Mouse (Mus musculus) layer of hippocampus, adult 8-10 months (tissue): ENCODE data around the gene Cnot1. TPM values are rescaled to one million over a fixed set of nuclear protein-coding genes. Genes with fewer than 3 reads are reported as not detected.
"Not testable (repeated sequence)": the region's sequence is repeated elsewhere in the genome, so short reads cannot be mapped to it uniquely, and the experiment has no call there.

Experiments used
- DNase-seq, 2 experiments: peaks; one replicate each; pipeline ENCODE4 v3.0.0; 2022; ENCODE audit warnings: low spot score in 2 of 2
- total RNA-seq, 4 experiments: library from RNA; stranded (reverse); gene quantifications; 2 replicates each; pipeline ENCODE4 v1.2.4; 2022

Cnot1 gene
- total RNA-seq, 4 experiments from 2014 or later = 116 to 162 (median 145) TPM

DNA sequence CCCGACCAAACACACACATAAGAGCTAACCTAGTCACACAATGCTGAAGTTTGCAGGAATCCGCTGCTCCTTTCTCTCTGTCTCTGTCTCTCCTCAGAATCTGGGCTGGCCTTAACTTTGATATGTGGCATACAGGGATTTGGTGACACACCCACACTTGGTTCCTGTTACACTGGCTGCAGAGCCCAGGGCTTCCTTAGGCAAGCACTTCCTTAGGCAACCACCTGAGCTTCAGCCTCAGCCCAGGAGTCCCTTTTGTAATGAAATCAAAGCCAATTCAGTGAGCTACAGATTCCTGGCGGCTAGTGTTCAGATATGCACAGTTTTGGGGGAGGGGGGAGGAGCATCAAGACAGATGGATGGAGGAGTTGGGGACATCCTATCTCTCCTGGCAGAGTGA is 10.3 kb upstream of the Cnot1 start:
- no peak for DNase-seq

DNA sequence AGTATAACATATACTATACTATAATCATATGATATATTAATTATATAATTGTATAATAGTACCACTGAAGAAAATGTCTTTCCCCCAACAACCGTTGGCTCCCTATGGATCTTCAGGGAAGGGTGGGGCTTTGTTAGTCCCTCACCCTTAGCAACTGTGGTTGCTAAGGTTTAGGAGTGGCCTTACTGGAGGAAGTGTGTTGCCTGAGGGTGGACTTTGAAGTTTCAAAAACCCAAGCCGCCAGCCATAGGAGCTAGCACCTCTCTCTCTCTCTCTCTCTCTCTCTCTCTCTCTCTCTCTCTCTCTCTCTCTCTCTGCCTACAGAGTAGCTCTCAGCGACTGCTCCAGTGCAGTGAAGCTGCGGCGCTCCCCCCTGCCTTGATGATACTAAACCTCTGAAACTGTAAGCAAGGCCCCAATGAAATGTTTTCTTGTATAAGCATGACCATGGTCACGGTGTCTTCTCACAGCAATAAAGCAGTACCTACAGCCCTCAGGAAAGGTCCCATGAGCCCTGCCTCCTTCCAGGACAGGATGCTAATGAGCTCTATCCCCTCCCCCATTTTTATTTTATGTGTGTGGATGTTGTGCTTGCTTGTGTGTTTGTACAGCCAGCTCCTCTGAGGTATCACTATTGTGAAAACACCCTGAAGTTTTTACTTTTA is 8.9 kb upstream of the Cnot1 start:
- no peak for DNase-seq

DNA sequence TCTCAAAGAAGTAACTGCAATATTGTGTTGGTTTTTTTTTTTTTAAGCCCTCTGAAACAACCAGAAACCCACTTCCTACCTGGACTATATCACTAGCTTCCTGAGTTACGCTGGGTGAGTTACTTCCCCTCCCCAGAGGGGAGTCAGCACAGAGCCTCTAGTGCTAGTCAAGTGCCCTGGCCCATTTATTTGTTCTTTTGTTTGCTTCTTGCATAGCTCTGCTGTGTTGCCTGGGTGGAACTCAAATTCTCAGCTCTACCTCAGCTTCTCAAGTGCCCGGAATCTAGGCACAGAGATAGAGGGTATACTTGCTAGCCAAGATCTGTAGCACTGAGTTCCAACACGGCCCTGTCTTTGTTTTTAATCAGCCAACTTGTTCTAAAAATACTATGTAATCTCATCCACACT is 2.9 kb upstream of the Cnot1 start:
- no peak for DNase-seq

DNA sequence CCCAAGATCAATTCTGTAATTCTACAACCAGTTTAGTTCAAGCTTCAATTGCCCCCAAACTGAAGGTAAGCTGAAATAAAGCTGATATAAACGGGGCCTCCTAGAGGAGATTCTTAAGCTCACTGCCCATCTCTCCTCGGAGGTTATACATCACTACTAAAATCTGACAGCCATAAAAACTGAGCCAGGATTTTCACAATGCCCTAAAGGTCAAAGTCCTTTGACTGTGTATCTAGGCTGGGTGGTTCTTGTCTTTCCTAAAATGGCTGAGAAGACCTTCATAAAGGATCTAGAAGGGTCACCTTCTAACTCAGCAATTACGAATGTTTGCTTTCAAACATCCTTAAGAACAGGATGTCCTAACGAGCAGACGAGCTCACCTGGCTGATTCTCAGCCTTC is 1.9 kb upstream of the Cnot1 start:
- no peak for DNase-seq

DNA sequence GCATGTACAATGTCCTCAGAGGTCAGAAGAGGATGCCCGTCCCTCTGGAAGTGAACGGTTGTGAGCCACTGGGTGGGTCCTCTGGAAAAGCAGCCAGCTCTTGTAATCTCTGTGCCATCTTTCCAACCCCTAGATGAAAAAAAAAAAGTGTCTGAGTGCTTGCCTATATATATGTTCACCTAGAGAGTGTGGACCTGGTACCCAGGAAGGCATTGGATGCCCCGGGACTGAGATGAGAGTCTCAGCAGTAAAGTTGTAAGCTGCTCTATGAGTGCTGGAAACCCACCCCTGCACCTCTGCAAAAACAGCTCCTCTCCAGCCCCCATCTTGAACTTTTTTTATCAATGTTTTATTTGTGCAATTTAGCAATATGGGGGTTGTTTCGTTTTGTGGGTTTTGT is 1.4 kb upstream of the Cnot1 start:
- no peak for DNase-seq

DNA sequence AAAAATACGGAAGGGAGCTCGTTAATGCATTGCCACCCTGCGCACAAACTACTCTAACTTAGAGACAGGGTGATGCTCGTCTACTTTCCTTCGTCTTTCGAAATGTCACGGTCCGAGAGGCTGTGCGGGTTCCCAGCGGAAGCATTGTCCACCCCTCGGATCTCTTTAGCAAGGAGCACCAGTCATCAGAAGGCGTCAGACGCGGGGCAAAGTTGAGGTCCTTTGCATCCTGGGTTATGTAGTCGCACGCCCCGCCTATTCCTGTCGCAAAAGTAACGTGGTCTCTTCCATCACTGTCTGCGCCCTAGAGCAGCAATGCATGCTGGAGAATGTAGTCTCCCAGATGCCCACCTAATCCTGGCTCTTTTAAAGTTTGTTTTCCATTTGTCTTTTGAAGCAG is 597 bp upstream of the Cnot1 start:
- DNase-seq = peak; percentile 95 to 96

DNA sequence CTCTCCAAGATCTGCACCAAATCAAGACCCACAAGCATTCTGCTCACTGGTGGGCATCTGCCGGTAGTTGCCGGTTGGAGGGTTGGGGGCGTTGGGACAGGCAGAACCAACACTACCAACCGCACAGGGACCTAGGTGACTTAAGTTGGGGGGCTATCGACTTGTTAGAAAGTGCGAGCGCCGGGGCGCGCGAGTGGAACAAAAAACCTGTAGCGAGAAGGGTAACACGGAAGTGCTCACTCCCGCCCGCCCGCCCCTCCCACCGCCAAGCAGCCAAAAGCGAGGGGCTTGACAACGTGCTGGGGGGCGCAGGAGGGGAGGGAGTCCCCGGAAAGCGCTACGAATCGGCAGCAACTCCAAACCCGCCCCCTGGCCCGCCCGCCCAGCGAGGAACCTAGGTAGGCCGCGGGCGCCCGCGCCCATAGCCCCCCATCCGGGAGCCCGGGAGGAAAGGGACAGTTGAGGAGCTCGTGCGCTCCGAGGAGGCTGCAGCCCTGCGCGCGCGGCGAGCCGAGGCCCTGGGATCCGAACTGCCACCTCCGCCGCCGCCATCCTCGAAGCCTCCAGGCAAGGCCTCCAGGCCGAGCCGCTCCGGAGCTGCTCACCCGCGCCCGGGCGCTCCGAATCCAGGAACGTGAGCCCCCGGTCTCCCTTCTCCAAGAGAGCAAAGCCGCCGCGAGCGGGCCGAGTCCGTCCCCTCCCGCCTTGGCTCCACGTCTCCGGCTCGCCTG is 638 bp downstream of the Cnot1 start:
- no peak for DNase-seq

DNA sequence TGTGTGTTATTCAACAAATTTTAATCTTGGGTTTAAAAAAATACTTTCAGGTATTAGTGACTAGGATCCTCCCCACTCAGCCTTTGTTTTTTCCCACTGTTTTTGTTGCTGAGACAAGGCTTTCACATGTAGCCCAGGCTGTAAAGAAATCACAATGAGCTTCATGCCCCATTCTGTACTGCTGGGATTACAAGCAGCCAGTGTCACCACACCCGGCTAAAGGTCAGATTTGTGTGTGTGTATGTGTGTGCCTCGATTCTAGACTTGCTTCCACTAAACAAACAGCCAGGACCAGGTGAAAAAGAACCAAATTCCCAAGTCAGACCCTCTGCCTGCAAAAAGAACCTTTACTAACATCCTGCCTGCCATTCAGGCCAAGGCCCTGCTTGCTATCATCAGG is 1.8 kb downstream of the Cnot1 start:
- DNase-seq = no peak

DNA sequence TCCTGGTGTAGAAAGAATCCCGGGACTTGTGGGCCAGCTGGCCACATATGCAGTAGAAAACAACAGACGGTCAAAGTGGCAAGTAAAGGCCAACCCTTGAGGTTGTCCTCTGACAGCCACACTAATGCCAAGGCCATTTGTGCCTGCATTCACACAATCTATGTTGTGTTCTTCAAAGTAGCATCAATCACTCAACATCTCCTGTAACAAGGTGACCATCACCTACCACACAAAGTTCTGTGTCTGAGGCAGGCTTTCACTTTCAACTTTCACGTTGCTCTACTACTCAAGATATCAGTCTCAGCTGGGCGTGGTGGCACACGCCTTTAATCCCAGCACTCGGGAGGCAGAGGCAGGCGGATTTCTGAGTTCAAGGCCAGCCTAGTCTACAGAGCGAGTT is 5.0 kb downstream of the Cnot1 start:
- DNase-seq = no peak

DNA sequence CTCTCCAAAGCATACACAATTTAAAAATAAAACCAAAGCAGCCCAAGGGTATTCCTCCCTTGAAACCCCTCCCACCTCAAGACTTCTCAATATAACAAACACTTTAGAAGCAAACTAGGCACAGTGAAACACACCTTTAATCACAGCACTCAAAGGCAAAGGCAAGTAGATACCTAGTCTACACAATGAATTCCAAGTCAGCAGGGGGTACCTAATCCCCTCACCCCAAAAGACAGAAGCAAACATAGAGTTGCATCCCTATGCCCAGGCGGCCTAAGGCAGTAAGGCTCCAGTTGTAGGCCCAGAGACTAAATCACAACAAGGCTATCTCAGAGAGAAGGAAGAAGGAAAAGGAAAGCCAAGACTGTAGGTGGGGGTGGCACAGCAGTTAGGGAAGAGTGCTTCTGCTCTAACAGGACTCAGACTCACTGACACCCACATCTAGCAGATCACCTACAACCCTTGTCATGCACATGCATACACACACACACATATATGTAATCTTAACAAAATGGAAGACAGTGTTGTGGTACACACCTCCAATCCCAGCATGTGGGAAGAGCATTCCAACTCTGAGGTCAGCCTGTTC is 5.7 kb downstream of the Cnot1 start:
- DNase-seq = no peak

DNA sequence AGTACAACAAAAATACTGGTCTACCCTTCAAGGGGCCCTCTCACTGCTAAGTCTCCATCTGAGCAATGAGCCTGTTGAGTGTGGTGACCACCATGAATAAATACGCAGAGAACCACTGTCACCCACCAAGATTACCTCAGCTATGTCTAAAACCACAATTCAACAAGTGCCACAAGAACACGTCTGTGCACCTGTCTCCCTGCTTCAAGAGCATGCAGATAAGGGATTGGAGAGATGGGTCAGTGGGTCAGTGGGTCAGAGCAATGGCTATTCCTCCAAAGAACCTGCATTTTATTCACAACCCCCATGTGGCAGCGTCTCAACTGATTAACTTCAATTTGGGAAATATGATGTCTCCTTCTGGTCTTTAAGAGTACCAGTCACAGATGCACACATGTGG is 6.9 kb downstream of the Cnot1 start:
- no peak for DNase-seq

DNA sequence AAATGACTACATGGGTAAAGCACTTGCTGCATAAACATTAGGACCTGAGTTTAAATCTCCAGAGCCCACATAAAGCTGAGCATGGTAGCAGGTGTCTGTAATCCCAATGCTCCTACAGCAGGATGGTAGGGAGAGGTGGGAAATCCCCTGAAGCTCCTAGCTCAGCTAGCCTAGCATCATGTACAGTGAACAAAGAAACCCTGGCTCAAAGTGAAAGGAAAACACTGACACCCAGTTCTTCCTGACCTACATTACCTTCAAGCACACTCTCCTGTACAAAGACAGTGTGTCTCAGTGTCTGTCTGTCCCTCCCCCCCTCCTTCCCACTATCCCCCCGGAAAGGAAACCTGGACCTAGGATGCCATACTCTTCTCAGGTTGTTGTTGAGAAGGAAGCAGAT is 7.4 kb downstream of the Cnot1 start:
- no peak for DNase-seq

DNA sequence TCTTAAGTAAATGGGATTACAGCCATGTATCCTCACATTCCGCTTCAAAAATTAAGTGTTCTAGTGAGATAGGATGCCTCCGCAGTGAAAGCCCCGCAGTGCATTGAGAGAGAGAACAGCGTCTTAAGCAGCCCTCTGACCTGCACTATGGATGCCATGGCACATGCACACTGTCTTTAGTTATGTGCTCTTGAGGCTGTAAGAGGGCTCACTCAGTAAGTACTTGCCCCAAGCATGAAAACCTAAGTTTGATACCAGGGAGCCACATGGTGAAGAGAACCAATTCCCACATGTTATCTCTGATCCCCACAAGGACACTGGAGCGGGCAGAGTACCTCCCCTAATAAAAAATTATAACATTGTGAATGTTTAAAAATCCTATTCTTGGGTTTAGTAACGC is 8.1 kb downstream of the Cnot1 start:
- no peak for DNase-seq

DNA sequence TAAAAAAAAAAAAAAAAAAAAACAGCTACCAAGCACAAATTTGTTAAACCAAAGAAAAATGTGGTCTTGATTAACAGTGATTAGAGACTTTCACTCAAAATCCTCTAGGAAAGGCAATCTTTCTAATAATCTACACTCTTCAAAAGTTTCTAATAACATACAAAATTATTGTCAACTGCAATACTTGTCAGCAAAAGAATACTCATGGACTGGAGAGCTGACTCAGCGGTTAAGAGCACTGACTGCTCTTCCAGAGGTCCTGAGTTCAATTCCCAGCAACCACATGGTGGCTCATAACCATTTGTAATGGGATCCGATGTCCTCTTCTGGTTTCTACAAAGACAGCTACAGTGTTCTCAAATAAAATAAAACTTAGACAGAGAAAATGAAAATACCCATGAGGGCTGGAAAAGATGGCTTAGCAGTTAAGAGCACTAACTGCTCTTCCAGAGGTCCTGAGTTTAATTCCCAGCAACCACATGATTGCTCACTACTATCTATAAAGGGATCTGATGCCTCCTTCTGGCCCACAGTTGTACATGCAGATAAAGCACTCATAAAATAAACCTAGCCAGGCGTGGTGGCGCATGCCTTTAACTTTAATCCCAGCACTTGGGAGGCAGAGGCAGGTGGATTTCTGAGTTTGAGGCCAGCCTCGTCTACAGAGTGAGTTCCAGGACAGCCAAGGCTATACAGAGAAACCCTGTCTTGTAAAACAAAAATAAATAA is 11.8 kb downstream of the Cnot1 start:
- not testable (repeated sequence) for DNase-seq

DNA sequence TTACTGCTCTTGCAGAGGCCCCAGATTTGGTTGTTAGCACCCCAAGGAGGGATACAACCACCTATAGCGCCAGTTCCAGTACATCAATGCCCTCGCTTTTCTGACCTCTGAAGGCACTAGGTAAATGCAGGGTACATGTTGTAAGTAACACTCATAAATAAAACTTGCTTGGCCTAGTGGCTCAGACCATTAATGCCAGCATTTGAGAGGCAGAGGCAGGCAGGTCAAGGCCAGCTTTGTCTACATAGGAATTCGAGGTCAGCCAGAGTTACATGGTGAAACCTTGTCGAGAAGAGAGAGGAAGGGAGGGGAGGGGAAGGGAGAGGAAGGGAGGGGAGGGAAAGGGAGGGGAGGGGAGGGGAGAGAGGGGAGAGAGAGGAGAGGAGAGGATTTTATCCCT is 21.7 kb downstream of the Cnot1 start:
- DNase-seq = no peak

DNA sequence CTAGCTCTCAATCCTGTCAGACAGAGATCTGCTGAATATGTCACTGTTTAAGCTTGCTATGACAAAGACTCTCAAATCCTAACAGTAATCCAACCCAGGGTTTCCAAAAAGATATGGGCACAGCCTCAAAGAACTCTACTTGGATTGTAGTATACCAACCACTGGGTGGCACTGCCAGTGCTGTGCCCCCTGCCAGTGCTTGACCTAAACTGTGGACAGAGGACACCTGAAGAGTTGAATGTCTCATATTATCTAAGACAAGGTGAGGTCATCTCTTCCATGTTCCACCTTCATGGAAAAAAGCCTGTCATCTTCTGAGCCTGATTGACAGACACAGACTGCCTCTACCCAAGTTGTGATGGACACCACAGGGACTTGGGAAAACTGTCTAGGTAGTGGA is 24.6 kb downstream of the Cnot1 start:
- no peak for DNase-seq

DNA sequence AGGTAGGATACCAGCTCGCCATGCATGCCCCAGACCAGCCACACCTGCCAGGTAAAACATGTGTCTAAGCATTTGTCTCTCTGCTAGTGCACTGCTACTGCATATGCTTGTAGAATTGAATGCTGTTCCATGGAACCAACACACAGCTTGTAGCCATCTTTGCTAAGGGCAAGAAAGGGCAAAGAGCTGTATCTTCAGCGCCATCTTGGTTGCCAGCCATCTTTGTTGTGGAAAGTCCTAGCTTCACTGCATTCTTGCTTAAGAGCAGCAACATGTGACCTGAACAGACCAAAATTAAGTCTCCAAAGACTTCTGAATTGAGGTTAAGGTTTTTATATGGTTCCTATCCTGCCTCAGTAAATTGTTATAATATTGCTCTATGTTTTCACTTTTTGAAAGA is 25.5 kb downstream of the Cnot1 start:
- DNase-seq = no peak

DNA sequence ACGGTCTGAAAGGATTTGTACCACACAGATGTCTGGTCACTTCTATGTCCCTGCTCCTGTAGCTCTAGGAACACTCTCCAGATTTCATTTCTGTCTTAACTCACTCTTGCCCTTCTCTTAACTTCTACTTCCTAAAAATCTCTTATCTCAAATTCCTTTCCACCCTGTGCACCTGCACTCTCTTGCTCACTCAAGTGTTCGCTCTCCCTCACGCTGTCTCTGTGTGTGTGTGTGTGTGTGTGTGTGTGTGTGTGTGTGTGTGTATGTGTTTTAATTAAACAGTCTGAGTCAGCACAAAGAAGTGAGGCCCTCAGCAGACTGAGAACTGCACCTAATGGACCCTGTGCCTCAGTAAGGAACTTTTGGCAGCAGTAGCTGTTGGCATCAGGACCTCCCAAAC is 26.2 kb downstream of the Cnot1 start:
- no peak for DNase-seq

DNA sequence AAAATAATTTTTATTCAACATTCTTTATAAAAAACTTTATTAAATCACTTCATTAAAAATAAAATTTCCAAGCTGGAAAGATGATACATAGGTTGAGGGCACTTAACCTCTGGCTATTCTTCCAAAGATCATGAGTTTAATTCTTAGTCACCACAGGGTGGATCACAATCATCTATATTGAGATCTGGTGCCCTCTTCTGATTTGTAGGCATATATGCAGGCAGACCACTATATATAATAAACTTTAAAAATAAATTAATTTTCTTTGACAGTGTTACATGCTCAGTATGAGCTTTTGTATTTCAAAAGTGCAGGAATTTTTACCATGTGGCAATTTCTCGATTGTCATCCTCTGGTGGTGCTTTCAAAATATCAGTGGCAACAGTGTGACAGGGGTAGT is 43.1 kb downstream of the Cnot1 start:
- DNase-seq = no peak

DNA sequence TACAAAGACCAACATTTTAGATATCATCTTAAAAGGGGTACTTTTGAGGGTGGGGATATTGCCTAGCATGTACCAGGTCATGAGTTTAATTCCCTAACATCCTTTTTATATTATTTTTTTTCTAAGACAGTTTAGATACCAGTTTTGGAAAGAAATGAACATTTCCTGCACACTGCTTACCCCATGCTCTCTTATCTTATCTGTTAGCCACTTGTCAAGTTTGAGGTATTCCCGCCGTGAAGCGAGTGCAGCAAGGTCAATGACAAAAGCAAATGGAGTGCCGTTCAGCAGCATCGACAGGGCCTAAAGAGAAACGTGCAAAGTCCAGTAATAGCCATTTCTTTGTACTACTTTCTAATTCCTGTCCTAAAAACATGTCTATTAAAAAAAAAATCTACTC is 46.9 kb downstream of the Cnot1 start:
- DNase-seq = no peak

DNA sequence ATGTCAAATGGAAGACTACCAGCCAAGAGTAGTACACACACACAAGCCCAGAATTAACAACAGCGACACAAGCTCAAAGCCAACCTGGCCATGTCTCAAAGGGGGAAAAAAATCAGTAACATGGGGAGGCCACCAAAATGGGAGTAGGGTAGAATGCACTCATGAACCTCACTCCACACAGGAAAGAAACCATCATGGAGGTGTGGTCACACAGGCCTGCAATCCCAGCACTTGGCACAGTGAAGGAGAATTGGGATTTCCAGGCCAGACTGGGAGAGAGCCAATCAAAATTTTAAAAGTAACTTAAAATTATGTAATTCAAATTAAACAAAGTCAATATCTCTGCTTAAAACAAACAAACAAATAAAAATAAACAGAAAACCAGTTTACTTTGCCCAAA is 55.3 kb downstream of the Cnot1 start:
- DNase-seq = no peak

DNA sequence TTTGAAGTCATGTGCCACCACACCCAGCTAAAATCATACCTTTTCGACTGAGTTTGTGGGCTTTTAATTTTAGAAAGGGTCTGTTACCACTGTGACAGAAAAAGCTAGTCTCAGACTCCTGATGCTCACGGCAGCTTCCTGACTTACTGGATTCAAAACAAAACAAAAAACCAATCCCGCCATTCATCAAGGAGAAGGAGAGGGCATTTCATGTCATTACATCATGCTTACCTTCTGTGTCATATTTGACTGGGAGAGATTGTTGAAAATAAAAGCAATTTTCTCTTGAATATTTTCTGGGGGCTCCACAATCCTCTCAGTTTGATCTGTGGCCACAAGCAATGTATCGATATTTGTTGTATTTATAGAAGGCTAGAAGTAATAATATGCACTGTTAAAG is 59.2 kb downstream of the Cnot1 start:
- no peak for DNase-seq
